Mouse (Mus musculus) heart, embryonic 11.5 days (tissue): Measurements from ENCODE around the gene Nadk2. TPM values are rescaled to one million over a fixed set of nuclear protein-coding genes. Genes with fewer than 3 reads are reported as not detected.

Experiments used
- ATAC-seq: fragments of 200-750 bp; cut with Nextera tagmentation; replicated peaks from 2 replicates; pipeline ENCODE4 v1.8.0; 2017; ENCODE audit warnings: moderate library complexity; ENCODE audit not compliant: insufficient number of reproducible peaks, low FRiP score, low TSS enrichment
- H3K27ac ChIP-seq: fragments of 300-500 bp; sonication (generic); 2 replicates; pipeline ENCODE4 v1.5.1; 2014; ENCODE audit warnings: mild to moderate bottlenecking, low read depth, low read length
- H3K27me3 ChIP-seq: fragments of 300-500 bp; sonication (generic); 2 replicates; pipeline ENCODE4 v1.6.1; 2014; ENCODE audit warnings: mild to moderate bottlenecking, low read length, mixed read lengths; ENCODE audit not compliant: control insufficient read depth, insufficient read depth
- H3K36me3 ChIP-seq: fragments of 300-500 bp; sonication (generic); 2 replicates; pipeline ENCODE4 v1.6.1; 2014; ENCODE audit warnings: mild to moderate bottlenecking, low read length, moderate library complexity, mixed read lengths; ENCODE audit not compliant: control insufficient read depth, insufficient read depth
- H3K4me1 ChIP-seq: fragments of 300-500 bp; sonication (generic); 2 replicates; pipeline ENCODE4 v1.6.1; 2014; ENCODE audit warnings: low read length; ENCODE audit not compliant: control insufficient read depth, insufficient read depth
- H3K4me2 ChIP-seq: fragments of 300-500 bp; sonication (generic); 2 replicates; pipeline ENCODE4 v1.6.1; 2014; ENCODE audit warnings: mild to moderate bottlenecking, moderate library complexity
- H3K4me3 ChIP-seq: fragments of 300-500 bp; sonication (generic); 2 replicates; pipeline ENCODE4 v1.5.1; 2014; ENCODE audit warnings: low read depth, low read length
- H3K9ac ChIP-seq: fragments of 300-500 bp; sonication (generic); 2 replicates; pipeline ENCODE4 v1.6.1; 2014; ENCODE audit warnings: mild to moderate bottlenecking, low read depth, low read length, moderate library complexity
- H3K9me3 ChIP-seq: fragments of 300-500 bp; sonication (generic); replicated peaks from 2 replicates; pipeline ENCODE4 v1.6.1; 2016; ENCODE audit warnings: low read length; ENCODE audit not compliant: control insufficient read depth
- WGBS: fragments of 180-500 bp; shearing (Covaris S2); extraction: QIAGEN DNeasy Blood & Tissue Kit; methylation state at CpG from one replicate; pipeline ENCODE4 v1.1.7; 2014; ENCODE audit not compliant: insufficient replicate concordance; 5-methylcytosine and 5-hydroxymethylcytosine counted together
- polyA plus RNA-seq: library from polyadenylated mRNA; unstranded; fragments of >200 nt; fragmentation: Nextera tagmentation; extraction: Ambion mirVana; gene quantifications from 2 replicates; pipeline ENCODE4 v1.2.1, GENCODE M21; 2014

The Nadk2 gene
- polyA plus RNA-seq, 1 experiment from 2014 or later = 57.1 TPM

- H3K4me3 ChIP-seq = no peak overlapping the region
- peak overlapping the region; percentile 47; the same call in 1 of the 2 replicates for H3K27ac ChIP-seq
- peaks cover 23% of the 10 kb centered on the region for H3K4me1 ChIP-seq
- 61% methylated on average over 11 of the region's 11 CpGs for WGBS
- H3K36me3 ChIP-seq = peaks cover 3% of the 10 kb centered on the region; the same call in 1 of the 2 replicates
- H3K9ac ChIP-seq = no peak overlapping the region
- peak; percentile 20; the same call in 1 of the 2 replicates for ATAC-seq
- peak overlapping the region; percentile 37 for H3K4me2 ChIP-seq
- no peaks in the 10 kb centered on the region for H3K9me3 ChIP-seq
- no peaks in the 10 kb centered on the region for H3K27me3 ChIP-seq
Observed at GRCm38 (mm10) chr15:9093598-9094365, 22.7 kb downstream of the Nadk2 start.

GRCm38 (mm10) chr15:9094366-9094750, 23.3 kb downstream of the Nadk2 start:
- Histone ChIP-seq H3K27me3 (no peaks in the 10 kb centered on the region), H3K4me1 (peaks cover 22% of the 10 kb centered on the region), H3K27ac (peak overlapping the region; percentile 47; the same call in 1 of the 2 replicates), H3K4me2 (peak overlapping the region; percentile 37), H3K4me3 (no peak overlapping the region), H3K9me3 (no peaks in the 10 kb centered on the region), H3K9ac (no peak overlapping the region), H3K36me3 (peaks cover 3% of the 10 kb centered on the region; the same call in 1 of the 2 replicates)
- ATAC-seq = peak; percentile 88
- 11% methylated on average over 13 of the region's 13 CpGs for WGBS

DNA sequence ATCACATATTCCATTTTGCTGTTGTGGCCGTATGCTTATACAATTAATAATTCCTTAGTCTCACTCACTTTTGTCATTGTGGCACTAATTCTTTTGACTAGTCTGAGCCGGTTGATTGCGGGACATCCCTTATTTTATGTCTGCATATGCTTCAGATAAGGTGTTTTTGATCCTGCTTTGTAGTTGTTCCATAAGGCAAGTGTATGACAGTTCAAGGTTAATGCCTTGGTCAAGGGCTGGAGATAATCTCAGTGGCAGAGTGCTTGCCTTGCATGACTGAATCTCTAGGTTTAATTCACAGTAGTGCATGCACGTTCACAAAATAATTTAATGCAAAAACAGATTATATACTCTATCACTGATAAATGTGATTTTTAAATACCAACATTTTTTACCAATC, 25.8 kb downstream of the Nadk2 start:
- H3K36me3 ChIP-seq = peaks cover 12% of the 10 kb centered on the region
- 74% methylated on average over 4 of the region's 4 CpGs for WGBS

GRCm38 (mm10) chr15:9100446-9101077, 29.5 kb downstream of the Nadk2 start:
- H3K9me3 ChIP-seq = no peaks in the 10 kb centered on the region
- peaks cover 10% of the 10 kb centered on the region for H3K4me1 ChIP-seq
- H3K9ac ChIP-seq = no peak overlapping the region
- H3K27ac ChIP-seq = no peak overlapping the region
- H3K36me3 ChIP-seq = peaks cover 14% of the 10 kb centered on the region
- H3K4me2 ChIP-seq = no peak overlapping the region
- 96% methylated on average over 10 of the region's 10 CpGs for WGBS
- no peak overlapping the region for H3K4me3 ChIP-seq
- H3K27me3 ChIP-seq = no peaks in the 10 kb centered on the region
- ATAC-seq = no peak

More for the DNA sequence above, 25.8 kb downstream of the Nadk2 start:
- Histone ChIP-seq H3K4me3 (no peak overlapping the region), H3K9me3 (no peaks in the 10 kb centered on the region), H3K27ac (no peak overlapping the region), H3K4me1 (peaks cover 19% of the 10 kb centered on the region), H3K9ac (no peak overlapping the region), H3K27me3 (no peaks in the 10 kb centered on the region), H3K4me2 (no peak overlapping the region)
- no peak for ATAC-seq

DNA sequence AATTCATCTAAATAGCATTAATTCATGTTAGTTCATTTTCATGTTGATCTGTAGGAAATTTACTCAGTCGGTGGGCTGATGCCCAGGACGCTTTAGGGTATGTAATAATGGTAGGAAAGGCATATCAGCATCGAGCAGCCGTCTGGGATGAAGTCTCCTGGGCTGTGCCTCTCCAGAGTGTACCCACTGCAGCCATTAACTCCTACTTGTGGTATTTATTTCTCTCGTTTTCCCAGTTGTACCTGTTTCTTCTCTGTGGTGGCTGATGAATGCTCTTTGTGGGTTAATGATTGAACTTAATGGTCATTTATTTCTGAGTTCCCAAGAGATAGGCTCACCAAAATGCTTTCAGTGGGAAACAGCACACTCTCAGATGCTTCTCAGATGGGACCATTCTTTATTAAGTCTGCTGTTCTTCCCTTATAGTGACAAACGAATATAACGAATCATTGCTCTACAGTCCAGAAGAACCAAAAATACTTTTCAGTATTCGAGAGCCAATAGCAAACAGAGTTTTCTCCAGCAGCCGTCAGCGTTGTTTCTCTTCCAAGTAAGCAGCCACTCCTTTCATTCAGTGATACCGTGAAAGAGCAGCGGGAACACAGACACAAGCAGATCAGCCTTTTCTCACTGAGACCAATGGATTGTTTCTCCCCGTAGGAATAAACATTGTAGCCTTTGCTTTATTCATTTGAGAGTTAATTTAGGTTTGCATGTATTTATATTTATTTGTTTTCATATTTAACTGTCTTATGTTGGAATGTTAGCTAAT, 35.4 kb downstream of the Nadk2 start:
- peaks cover 12% of the 10 kb centered on the region; the same call in 1 of the 2 replicates for H3K36me3 ChIP-seq
- H3K27me3 ChIP-seq = no peaks in the 10 kb centered on the region
- H3K4me2 ChIP-seq = no peak overlapping the region
- no peaks in the 10 kb centered on the region for H3K9me3 ChIP-seq
- H3K9ac ChIP-seq = no peak overlapping the region
- H3K27ac ChIP-seq = no peak overlapping the region
- no peaks in the 10 kb centered on the region for H3K4me1 ChIP-seq
- 88% methylated on average over 13 of the region's 13 CpGs for WGBS
- no peak for ATAC-seq
- no peak overlapping the region for H3K4me3 ChIP-seq

DNA sequence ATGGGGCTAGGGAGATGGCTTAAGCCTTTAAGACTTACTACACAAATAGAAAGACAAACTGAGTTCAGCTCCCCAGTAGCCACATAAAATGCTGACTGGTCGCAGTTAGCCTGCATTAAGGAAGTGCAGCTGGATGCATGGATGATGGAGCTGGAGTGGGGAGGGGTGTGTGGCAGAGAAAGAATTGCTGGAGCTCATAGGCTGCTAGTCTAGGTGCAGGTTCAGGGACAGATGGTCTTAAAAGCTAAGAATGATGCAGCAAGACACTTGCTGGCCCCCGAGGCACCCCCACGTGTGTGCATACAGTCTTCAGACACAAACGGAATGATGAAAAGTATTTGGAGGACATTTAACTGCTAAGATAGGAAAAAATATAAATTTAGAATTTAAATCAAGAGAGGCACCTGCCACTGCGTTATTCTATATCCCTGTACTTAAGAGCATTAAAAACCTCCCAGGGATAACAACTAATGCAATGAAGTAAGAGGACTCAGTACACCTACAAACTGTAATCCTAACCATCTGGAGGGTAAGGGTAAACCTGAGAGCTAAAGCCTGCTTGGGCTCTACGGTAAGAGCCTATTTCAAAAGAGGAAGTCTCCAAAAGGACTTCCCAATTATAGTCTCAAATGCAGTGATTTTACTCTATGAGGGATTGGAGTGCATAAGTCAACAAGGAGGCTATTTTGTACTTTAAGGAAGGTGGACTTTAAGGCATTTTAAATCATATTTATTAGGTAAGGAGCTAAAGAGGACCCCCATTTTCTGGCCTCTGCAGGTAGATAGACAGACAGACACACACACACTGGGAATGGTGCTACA, 39.7 kb downstream of the Nadk2 start:
- Histone ChIP-seq H3K9ac (no peak overlapping the region), H3K4me3 (no peak overlapping the region), H3K27ac (no peak overlapping the region), H3K9me3 (no peaks in the 10 kb centered on the region), H3K4me2 (no peak overlapping the region), H3K4me1 (no peaks in the 10 kb centered on the region), H3K36me3 (peaks cover 10% of the 10 kb centered on the region), H3K27me3 (no peaks in the 10 kb centered on the region)
- WGBS = 86% methylated on average over 6 of the region's 6 CpGs
- ATAC-seq = no peak

DNA sequence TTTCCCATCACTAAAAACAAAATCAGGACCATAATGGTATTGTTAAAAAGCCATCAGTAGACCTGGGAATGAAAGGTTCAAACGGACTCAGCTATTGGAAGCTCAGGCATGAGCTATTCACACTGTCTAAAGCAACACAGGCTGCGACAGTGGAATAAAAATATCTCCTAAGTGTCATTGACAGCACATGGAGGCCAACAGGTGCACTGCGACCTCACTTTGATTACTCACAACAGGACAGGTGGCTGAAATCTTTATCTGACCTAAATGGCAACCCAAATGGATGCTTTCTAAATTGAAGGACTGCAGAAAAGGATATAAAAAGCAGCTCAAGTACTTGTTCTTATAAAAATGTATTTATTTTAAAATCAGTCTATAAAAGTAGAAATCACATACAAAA, 40.6 kb downstream of the Nadk2 start:
- ATAC-seq = no peak
- WGBS = 80% methylated on average over 3 of the region's 3 CpGs

GRCm38 (mm10) chr15:9113556-9113955, 42.5 kb downstream of the Nadk2 start:
- Histone ChIP-seq H3K4me3 (no peak overlapping the region), H3K9ac (no peak overlapping the region), H3K27ac (no peak overlapping the region), H3K4me1 (no peaks in the 10 kb centered on the region), H3K4me2 (no peak overlapping the region), H3K27me3 (no peaks in the 10 kb centered on the region), H3K9me3 (no peaks in the 10 kb centered on the region), H3K36me3 (peaks cover 10% of the 10 kb centered on the region)
- 81% methylated on average over 9 of the region's 9 CpGs for WGBS
- ATAC-seq = no peak

More for the DNA sequence above, 40.6 kb downstream of the Nadk2 start:
- Histone ChIP-seq H3K4me1 (no peaks in the 10 kb centered on the region), H3K27ac (no peak overlapping the region), H3K36me3 (peaks cover 11% of the 10 kb centered on the region), H3K9ac (no peak overlapping the region), H3K27me3 (no peaks in the 10 kb centered on the region), H3K4me2 (no peak overlapping the region), H3K9me3 (no peaks in the 10 kb centered on the region), H3K4me3 (no peak overlapping the region)
